Mouse (Mus musculus) spleen, embryonic (tissue): ENCODE measurements around the gene Gm4305.
"Not testable (repeated sequence)": the region's sequence is repeated elsewhere in the genome, so short reads cannot be mapped to it uniquely, and the experiment has no call there.

ENCODE experiments used
- CTCF ChIA-PET: fragments of 350-600 bp; sonication (Branson Sonifier 250); formaldehyde crosslinking; loops from one replicate; lab custom pipeline; 2022; lab: Charles Lee

Gm4305 gene

DNA sequence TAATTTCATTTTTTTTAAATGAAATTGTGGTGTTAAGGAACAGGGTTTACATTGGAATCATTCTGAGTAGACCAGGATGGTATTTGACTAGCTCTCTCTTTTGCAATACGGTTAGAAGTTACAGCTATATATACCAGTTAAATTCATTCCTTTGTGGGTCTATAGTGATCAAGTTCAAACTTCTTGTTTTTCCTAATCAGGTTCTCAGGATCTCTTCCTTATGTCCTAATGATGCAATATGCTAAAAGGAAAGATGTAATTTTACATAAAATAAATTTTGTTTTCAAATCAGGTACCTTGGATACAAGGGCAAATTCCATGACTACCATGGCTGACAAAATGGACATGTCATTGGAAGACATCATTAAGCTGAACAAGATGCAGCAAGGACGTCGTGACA lies at the start of gene Gm4305:
Gm4305 (plus strand) TSS at position 301 of the 400 bp plus-strand sequence.
- CTCF ChIA-PET, result not testable (repeated sequence)

DNA sequence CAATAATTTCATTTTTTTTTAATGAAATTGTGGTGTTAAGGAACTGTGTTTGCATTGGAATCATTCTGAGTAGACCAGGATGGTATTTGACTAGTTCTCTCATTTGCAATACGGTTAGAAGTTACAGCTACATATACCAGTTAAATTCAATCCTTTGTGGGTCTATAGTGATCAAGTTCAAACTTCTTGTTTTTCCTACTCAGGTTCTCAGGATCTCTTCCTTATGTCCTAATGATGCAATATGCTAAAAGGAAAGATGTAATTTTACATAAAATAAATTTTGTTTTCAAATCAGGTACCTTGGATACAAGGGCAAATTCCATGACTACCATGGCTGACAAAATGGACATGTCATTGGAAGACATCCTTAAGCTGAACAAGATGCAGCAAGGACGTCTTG lies 15.5 kb upstream of the Gm4305 start, which contains the start of gene Gm4301:
Gm4301 (plus strand) TSS at position 301 of the 400 bp plus-strand sequence.
- CTCF ChIA-PET, result not testable (repeated sequence)

DNA sequence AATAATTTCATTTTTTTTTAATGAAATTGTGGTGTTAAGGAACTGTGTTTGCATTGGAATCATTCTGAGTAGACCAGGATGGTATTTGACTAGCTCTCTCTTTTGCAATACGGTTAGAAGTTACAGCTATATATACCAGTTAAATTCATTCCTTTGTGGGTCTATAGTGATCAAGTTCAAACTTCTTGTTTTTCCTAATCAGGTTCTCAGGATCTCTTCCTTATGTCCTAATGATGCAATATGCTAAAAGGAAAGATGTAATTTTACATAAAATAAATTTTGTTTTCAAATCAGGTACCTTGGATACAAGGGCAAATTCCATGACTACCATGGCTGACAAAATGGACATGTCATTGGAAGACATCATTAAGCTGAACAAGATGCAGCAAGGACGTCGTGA lies 10.4 kb upstream of the Gm4305 start, which contains the start of gene Gm4302:
Gm4302 (plus strand) TSS at position 301 of the 400 bp plus-strand sequence.
- CTCF ChIA-PET, result not testable (repeated sequence)

DNA sequence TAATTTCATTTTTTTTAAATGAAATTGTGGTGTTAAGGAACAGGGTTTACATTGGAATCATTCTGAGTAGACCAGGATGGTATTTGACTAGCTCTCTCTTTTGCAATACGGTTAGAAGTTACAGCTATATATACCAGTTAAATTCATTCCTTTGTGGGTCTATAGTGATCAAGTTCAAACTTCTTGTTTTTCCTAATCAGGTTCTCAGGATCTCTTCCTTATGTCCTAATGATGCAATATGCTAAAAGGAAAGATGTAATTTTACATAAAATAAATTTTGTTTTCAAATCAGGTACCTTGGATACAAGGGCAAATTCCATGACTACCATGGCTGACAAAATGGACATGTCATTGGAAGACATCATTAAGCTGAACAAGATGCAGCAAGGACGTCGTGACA lies 5.2 kb upstream of the Gm4305 start, which contains the start of gene Gm4303:
Gm4303 (plus strand) TSS at position 301 of the 400 bp plus-strand sequence.
- CTCF ChIA-PET, result not testable (repeated sequence)

DNA sequence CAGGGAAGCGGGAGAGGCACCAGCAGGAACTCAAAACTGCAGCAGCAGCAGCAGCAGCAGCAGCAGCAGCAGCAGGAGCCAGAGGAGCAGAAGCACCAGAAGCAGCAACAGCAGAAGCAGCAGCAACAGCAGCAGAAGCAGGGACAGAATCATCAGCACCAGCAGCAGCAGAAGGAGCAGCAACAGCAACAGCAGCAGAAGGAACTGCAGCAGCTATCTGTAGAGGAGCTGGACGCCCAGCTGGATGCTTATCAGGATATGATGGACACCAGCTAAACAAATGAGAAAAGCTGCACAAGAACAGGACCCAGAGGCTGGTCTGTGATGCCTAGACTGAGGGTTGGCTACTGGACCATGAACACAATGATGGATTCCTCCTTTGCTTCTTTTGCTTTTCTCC lies 5.9 kb downstream of the Gm4305 start:
- CTCF ChIA-PET, result not testable (repeated sequence)

DNA sequence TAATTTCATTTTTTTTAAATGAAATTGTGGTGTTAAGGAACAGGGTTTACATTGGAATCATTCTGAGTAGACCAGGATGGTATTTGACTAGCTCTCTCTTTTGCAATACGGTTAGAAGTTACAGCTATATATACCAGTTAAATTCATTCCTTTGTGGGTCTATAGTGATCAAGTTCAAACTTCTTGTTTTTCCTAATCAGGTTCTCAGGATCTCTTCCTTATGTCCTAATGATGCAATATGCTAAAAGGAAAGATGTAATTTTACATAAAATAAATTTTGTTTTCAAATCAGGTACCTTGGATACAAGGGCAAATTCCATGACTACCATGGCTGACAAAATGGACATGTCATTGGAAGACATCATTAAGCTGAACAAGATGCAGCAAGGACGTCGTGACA lies 10.1 kb downstream of the Gm4305 start, which contains the start of gene Gm4307:
Gm4307 (plus strand) TSS at position 301 of the 400 bp plus-strand sequence.
- CTCF ChIA-PET, result not testable (repeated sequence)

DNA sequence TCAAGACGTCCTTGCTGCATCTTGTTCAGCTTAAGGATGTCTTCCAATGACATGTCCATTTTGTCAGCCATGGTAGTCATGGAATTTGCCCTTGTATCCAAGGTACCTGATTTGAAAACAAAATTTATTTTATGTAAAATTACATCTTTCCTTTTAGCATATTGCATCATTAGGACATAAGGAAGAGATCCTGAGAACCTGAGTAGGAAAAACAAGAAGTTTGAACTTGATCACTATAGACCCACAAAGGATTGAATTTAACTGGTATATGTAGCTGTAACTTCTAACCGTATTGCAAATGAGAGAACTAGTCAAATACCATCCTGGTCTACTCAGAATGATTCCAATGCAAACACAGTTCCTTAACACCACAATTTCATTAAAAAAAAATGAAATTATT lies 31.6 kb downstream of the Gm4305 start, which contains the start of gene Gm4312:
Gm4312 (minus strand) TSS at position 101 of the 400 bp plus-strand sequence.
- CTCF ChIA-PET, result not testable (repeated sequence)
